Mouse (Mus musculus): ENCODE data around the gene Dpp6.

The Dpp6 gene

GRCm38 (mm10) chr5:27075131-27075591 is 258.2 kb downstream of the Dpp6 start:
- 13% methylated on average over 8 of the region's 8 CpGs for WGBS

GRCm38 (mm10) chr5:27076046-27076445 is 259.0 kb downstream of the Dpp6 start:
- WGBS = 29% methylated on average over 1 of the region's 1 CpGs

GRCm38 (mm10) chr5:27077821-27078220 is 260.8 kb downstream of the Dpp6 start:
- WGBS = 31% methylated on average over 1 of the region's 1 CpGs

GRCm38 (mm10) chr5:27081275-27081674 is 264.3 kb downstream of the Dpp6 start:
- WGBS = 34% methylated on average over 1 of the region's 1 CpGs

- 52% methylated on average over 4 of the region's 4 CpGs for WGBS
Measured at GRCm38 (mm10) chr5:27083762-27084161, 266.8 kb downstream of the Dpp6 start.

GRCm38 (mm10) chr5:27108221-27108620 is 291.2 kb downstream of the Dpp6 start:
- 98% methylated on average over 1 of the region's 1 CpGs for WGBS

- 62% methylated on average over 2 of the region's 2 CpGs for WGBS
Measured at GRCm38 (mm10) chr5:27122479-27122878, 305.5 kb downstream of the Dpp6 start.

GRCm38 (mm10) chr5:27122944-27123343 is 305.9 kb downstream of the Dpp6 start:
- 87% methylated on average over 2 of the region's 2 CpGs for WGBS

GRCm38 (mm10) chr5:27126034-27126433 is 309.0 kb downstream of the Dpp6 start:
- WGBS = 43% methylated on average over 4 of the region's 4 CpGs

- WGBS = 66% methylated on average over 3 of the region's 3 CpGs
Measured at GRCm38 (mm10) chr5:27133196-27133595, 316.2 kb downstream of the Dpp6 start.

- 90% methylated on average over 2 of the region's 2 CpGs for WGBS
Measured at GRCm38 (mm10) chr5:27134436-27135005, 317.5 kb downstream of the Dpp6 start.

GRCm38 (mm10) chr5:27147397-27147945 is 330.5 kb downstream of the Dpp6 start:
- 91% methylated on average over 6 of the region's 6 CpGs for WGBS

- 78% methylated on average over 1 of the region's 1 CpGs for WGBS
Measured at GRCm38 (mm10) chr5:27151017-27151416, 334.0 kb downstream of the Dpp6 start.

- 79% methylated on average over 3 of the region's 3 CpGs for WGBS
Measured at GRCm38 (mm10) chr5:27155671-27156070, 338.7 kb downstream of the Dpp6 start.

- WGBS = 70% methylated on average over 2 of the region's 2 CpGs
Measured at GRCm38 (mm10) chr5:27156366-27156765, 339.4 kb downstream of the Dpp6 start.

- WGBS = 71% methylated on average over 11 of the region's 11 CpGs
Measured at GRCm38 (mm10) chr5:27161122-27161645, 344.2 kb downstream of the Dpp6 start.

GRCm38 (mm10) chr5:27168550-27168949 is 351.5 kb downstream of the Dpp6 start:
- 64% methylated on average over 1 of the region's 1 CpGs for WGBS

GRCm38 (mm10) chr5:27184963-27185362 is 368.0 kb downstream of the Dpp6 start:
- WGBS = 77% methylated on average over 4 of the region's 4 CpGs

- 48% methylated on average over 5 of the region's 5 CpGs for WGBS
Measured at GRCm38 (mm10) chr5:27191242-27191969, 374.4 kb downstream of the Dpp6 start.

- WGBS = 91% methylated on average over 3 of the region's 3 CpGs
Measured at GRCm38 (mm10) chr5:27194157-27194556, 377.2 kb downstream of the Dpp6 start.

- 72% methylated on average over 1 of the region's 1 CpGs for WGBS
Measured at GRCm38 (mm10) chr5:27194975-27195374, 378.0 kb downstream of the Dpp6 start.

- WGBS = 34% methylated on average over 2 of the region's 2 CpGs
Measured at GRCm38 (mm10) chr5:27200581-27201341, 383.8 kb downstream of the Dpp6 start.

Measured in cerebral cortex, adult 2 months (tissue).